Mouse (Mus musculus) heart, embryonic 16.5 days (tissue): ENCODE results near the gene Cideb. TPM values are rescaled to one million over a fixed set of nuclear protein-coding genes. Genes with fewer than 3 reads are reported as not detected.

Source experiments
- ATAC-seq: fragments of 200-750 bp; cut with Nextera tagmentation; replicated peaks from 2 replicates; pipeline ENCODE4 v1.8.0; 2017; ENCODE audit warnings: moderate number of reproducible peaks; ENCODE audit not compliant: insufficient read depth, low FRiP score; ENCODE audit errors: extremely low read depth
- H3K27ac ChIP-seq: fragments of 300-500 bp; sonication (generic); 2 replicates; pipeline ENCODE4 v1.5.1; 2014; ENCODE audit warnings: mild to moderate bottlenecking, low read length, control low read depth, moderate library complexity
- H3K27me3 ChIP-seq: fragments of 300-500 bp; sonication (generic); 2 replicates; pipeline ENCODE4 v1.6.1; 2014; ENCODE audit warnings: low read length, mixed read lengths; ENCODE audit not compliant: control insufficient read depth, insufficient read depth
- H3K36me3 ChIP-seq: fragments of 300-500 bp; sonication (generic); 2 replicates; pipeline ENCODE4 v1.6.1; 2014; ENCODE audit not compliant: control insufficient read depth, insufficient read depth
- H3K4me1 ChIP-seq: fragments of 300-500 bp; sonication (generic); 2 replicates; pipeline ENCODE4 v1.6.1; 2014; ENCODE audit warnings: low read length, mixed read lengths; ENCODE audit not compliant: control insufficient read depth, insufficient read depth
- H3K4me2 ChIP-seq: fragments of 300-500 bp; sonication (generic); 2 replicates; pipeline ENCODE4 v1.6.1; 2014; ENCODE audit warnings: low read depth, mild to moderate bottlenecking, control low read depth, low read length
- H3K4me3 ChIP-seq: fragments of 300-500 bp; sonication (generic); 2 replicates; pipeline ENCODE4 v1.5.1; 2014; ENCODE audit warnings: mild to moderate bottlenecking, control low read depth, low read length
- H3K9ac ChIP-seq: fragments of 300-500 bp; sonication (generic); 2 replicates; pipeline ENCODE4 v1.6.1; 2014; ENCODE audit warnings: low read length, control low read depth
- H3K9me3 ChIP-seq: fragments of 300-500 bp; sonication (generic); replicated peaks from 2 replicates; pipeline ENCODE4 v1.6.1; 2016; ENCODE audit warnings: low read length; ENCODE audit not compliant: control insufficient read depth
- WGBS: fragments of 180-500 bp; shearing (Covaris S2); extraction: QIAGEN DNeasy Blood & Tissue Kit; methylation state at CpG from one replicate; pipeline ENCODE4 v1.1.7; 2014; 5-methylcytosine and 5-hydroxymethylcytosine counted together
- polyA plus RNA-seq: library from polyadenylated mRNA; unstranded; fragments of >200 nt; fragmentation: Nextera tagmentation; extraction: Ambion mirVana; gene quantifications from 2 replicates; pipeline ENCODE4 v1.2.1, GENCODE M21; 2015

Gene Cideb
- polyA plus RNA-seq, 1 experiment from 2014 or later = 1.3 TPM

DNA sequence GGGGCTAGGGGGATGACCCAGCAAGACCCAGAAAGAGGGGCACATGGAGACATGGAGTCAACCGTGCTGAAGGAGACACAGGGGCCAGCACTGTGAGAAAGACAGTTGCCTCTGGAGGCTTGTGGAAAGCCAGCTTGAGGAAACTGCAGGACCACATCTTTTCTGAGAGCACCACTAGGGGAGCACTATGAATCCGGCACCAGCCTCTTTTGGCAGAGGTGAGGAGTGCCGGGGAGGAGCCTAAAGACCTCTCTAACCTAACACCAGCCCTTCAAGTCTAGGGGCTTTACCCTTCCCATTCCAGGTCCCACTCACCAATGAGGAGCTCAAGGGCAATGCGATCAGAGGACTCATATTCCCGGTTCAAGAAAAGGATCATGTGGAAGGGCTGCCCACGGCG lies 46.5 kb downstream of the Cideb start:
- ATAC-seq = no peak
- no peaks in the 10 kb centered on the region for H3K9me3 ChIP-seq
- 73% methylated on average over 7 of the region's 7 CpGs for WGBS

DNA sequence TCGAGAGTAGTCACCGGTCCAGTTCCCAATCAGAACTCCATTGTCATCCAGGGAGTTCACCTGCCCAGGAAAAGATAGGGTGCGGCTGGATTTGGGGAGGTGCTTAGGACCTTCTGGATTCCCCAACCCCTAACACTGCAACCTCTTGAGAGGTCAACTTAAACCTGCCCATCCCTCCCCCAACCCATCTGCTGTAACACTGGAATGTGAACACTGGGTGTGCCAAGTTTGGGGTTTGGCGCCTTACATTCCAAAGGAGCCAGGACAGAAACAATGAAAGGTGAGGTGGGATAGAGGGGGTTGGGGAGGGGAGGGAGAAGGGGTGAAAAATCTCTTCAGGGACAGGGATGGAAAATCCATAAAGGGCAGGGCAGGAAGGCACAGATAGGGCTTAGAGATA lies 48.7 kb downstream of the Cideb start:
- ATAC-seq = no peak
- H3K4me1 ChIP-seq = 0 out of 2 replicates have a peak, but pooled peaks cover 6% of the 10 kb centered on the region
- no peak overlapping the region for H3K4me2 ChIP-seq
- no peak overlapping the region for H3K27ac ChIP-seq
- no peak overlapping the region for H3K9ac ChIP-seq
- no peaks in the 10 kb centered on the region for H3K36me3 ChIP-seq
- H3K9me3 ChIP-seq = no peaks in the 10 kb centered on the region
- 78% methylated on average over 4 of the region's 4 CpGs for WGBS
- H3K27me3 ChIP-seq = peaks cover 13% of the 10 kb centered on the region
- no peak overlapping the region for H3K4me3 ChIP-seq

More for the DNA sequence above, 46.5 kb downstream of the Cideb start:
- H3K36me3 ChIP-seq = no peaks in the 10 kb centered on the region
- H3K4me3 ChIP-seq = no peak overlapping the region
- 0 out of 2 replicates have a peak, but pooled peaks cover 6% of the 10 kb centered on the region for H3K4me1 ChIP-seq
- H3K4me2 ChIP-seq = no peak overlapping the region
- H3K27ac ChIP-seq = no peak overlapping the region
- H3K27me3 ChIP-seq = peaks cover 13% of the 10 kb centered on the region
- H3K9ac ChIP-seq = no peak overlapping the region

DNA sequence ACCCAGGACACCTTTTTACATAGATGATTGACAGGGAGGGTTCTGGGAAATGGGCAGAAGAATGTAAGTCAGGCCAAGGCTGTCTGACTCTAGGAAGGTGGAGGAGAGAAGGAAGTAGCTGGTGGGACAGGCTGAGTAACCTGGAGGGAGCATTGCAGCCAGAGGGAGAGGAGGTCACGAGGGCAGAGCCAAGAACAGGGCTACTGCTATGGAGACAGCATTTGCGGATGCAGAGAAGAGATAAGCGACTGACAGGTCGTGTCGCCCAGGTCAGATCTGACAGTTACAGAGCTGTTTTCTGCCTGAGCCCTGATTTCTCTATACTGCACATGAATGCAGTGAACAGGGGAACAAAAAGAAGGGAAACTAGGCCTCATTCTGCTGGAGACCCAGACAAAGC lies 50.9 kb downstream of the Cideb start:
- 65% methylated on average over 5 of the region's 5 CpGs for whole genome bisulfite sequencing

DNA sequence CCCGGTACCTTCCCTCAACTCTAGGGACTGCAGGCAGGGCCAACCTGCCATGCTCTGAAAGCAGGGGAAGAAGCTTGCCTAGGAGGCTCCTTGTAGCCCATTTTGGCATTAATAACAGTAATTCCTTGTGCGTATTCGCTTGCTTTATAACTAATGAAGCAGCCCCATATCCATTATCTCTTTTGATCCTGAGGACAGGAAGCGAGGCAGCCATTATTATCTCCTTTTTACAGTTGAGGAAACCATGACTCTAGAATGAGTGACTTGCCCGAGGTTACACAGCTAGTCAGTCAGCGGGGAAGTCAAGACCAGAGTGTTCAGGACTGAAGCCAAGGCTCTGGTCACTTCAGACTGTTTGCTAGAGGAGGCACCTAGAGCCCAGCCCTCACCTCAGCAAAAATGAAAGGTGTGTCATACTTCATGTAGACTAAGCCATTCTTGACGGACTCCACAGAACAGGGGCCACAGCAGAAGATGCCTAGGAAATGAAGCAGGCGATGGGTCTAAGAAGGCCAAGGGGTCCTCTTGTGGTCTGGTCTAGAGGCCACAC lies 52.1 kb downstream of the Cideb start:
- Histone ChIP-seq H3K4me1 (no peaks in the 10 kb centered on the region), H3K4me2 (no peak overlapping the region), H3K27ac (no peak overlapping the region), H3K36me3 (no peaks in the 10 kb centered on the region), H3K27me3 (no peaks in the 10 kb centered on the region; the same call in 1 of the 2 replicates), H3K9me3 (no peaks in the 10 kb centered on the region), H3K4me3 (no peak overlapping the region), H3K9ac (no peak overlapping the region)
- no peak for ATAC-seq
- WGBS = 77% methylated on average over 8 of the region's 8 CpGs

More for the DNA sequence above, 50.9 kb downstream of the Cideb start:
- no peak for ATAC-seq
- H3K36me3 ChIP-seq = no peaks in the 10 kb centered on the region
- no peak overlapping the region for H3K4me3 ChIP-seq
- no peak overlapping the region for H3K9ac ChIP-seq
- H3K27me3 ChIP-seq = peaks cover 6% of the 10 kb centered on the region
- H3K27ac ChIP-seq = no peak overlapping the region
- no peaks in the 10 kb centered on the region for H3K9me3 ChIP-seq
- H3K4me1 ChIP-seq = no peaks in the 10 kb centered on the region
- H3K4me2 ChIP-seq = no peak overlapping the region

Other genes starting within 250 kb of the Cideb start
- gene Cpne6, start 248.0 kb downstream of the Cideb start, polyA plus RNA-seq = 0.21 and 0.24 TPM in 2 replicates
- 0.05 TPM in 1 of 2 replicates, not detected in the other for gene Nrl, start 233.5 kb downstream of the Cideb start, polyA plus RNA-seq
- 36.8 and 42.8 TPM in 2 replicates for gene Pck2, start 218.2 kb downstream of the Cideb start, polyA plus RNA-seq
- 75.1 and 75.5 TPM in 2 replicates for gene Dcaf11, start 198.5 kb downstream of the Cideb start, polyA plus RNA-seq
- gene A730061H03Rik, start 198.1 kb downstream of the Cideb start, polyA plus RNA-seq = 1.2 and 1.5 TPM in 2 replicates
- gene Fitm1, start 182.8 kb downstream of the Cideb start, polyA plus RNA-seq = 79.4 and 85.6 TPM in 2 replicates
- 223 and 227 TPM in 2 replicates for gene Psme1, start 180.3 kb downstream of the Cideb start, polyA plus RNA-seq
- gene Emc9, start 173.2 kb downstream of the Cideb start, polyA plus RNA-seq = 24.0 and 26.5 TPM in 2 replicates
- 207 TPM in 2 replicates for gene Psme2, start 167.3 kb downstream of the Cideb start, polyA plus RNA-seq
- gene Rnf31, start 166.8 kb downstream of the Cideb start, polyA plus RNA-seq = 15.7 and 18.6 TPM in 2 replicates
- gene Irf9, start 154.9 kb downstream of the Cideb start, polyA plus RNA-seq = 11.5 and 15.3 TPM in 2 replicates
- gene Rec8, start 140.4 kb downstream of the Cideb start, polyA plus RNA-seq = 4.8 and 7.3 TPM in 2 replicates
- gene Ipo4, start 122.5 kb downstream of the Cideb start, polyA plus RNA-seq = 64.8 and 70.8 TPM in 2 replicates
- 0.59 and 0.61 TPM in 2 replicates for gene Gm49378, start 120.6 kb downstream of the Cideb start, polyA plus RNA-seq
- gene Tm9sf1, start 114.7 kb downstream of the Cideb start, polyA plus RNA-seq = 90.8 and 99.0 TPM in 2 replicates
- gene Tssk4, start 108.3 kb downstream of the Cideb start, polyA plus RNA-seq = 0.22 and 0.45 TPM in 2 replicates
- gene Mdp1, start 98.0 kb downstream of the Cideb start, polyA plus RNA-seq = 93.7 and 96.5 TPM in 2 replicates
- gene Gmpr2, start 86.5 kb downstream of the Cideb start, polyA plus RNA-seq = 43.0 and 43.9 TPM in 2 replicates
- gene Nedd8, start 86.3 kb downstream of the Cideb start, polyA plus RNA-seq = 444 and 466 TPM in 2 replicates
- gene Tinf2, start 76.6 kb downstream of the Cideb start, polyA plus RNA-seq = 27.5 and 30.0 TPM in 2 replicates
- gene Tgm1, start 44.5 kb downstream of the Cideb start, polyA plus RNA-seq = 0.45 and 0.57 TPM in 2 replicates
- 22.0 and 25.6 TPM in 2 replicates for gene Rabggta, start 36.2 kb downstream of the Cideb start, polyA plus RNA-seq
- 71.1 and 76.3 TPM in 2 replicates for gene Dhrs1, start 12.8 kb downstream of the Cideb start, polyA plus RNA-seq
- gene Nop9, start 12.8 kb downstream of the Cideb start, polyA plus RNA-seq = 21.5 and 22.7 TPM in 2 replicates
- 0.20 and 0.32 TPM in 2 replicates for gene Ltb4r2, start 3.0 kb upstream of the Cideb start, polyA plus RNA-seq
- 0.59 and 0.66 TPM in 2 replicates for gene Ltb4r1, start 7.5 kb upstream of the Cideb start, polyA plus RNA-seq
- gene Adcy4, start 25.6 kb upstream of the Cideb start, polyA plus RNA-seq = 15.3 and 17.5 TPM in 2 replicates
- 17.8 and 20.8 TPM in 2 replicates for gene Ripk3, start 30.4 kb upstream of the Cideb start, polyA plus RNA-seq
- 9.7 and 14.4 TPM in 2 replicates for gene Nfatc4, start 64.7 kb upstream of the Cideb start, polyA plus RNA-seq
- 11.1 and 13.7 TPM in 2 replicates for gene Nynrin, start 95.6 kb upstream of the Cideb start, polyA plus RNA-seq
- 0.59 and 0.69 TPM in 2 replicates for gene Cbln3, start 125.9 kb upstream of the Cideb start, polyA plus RNA-seq
- gene Khnyn, start 126.5 kb upstream of the Cideb start, polyA plus RNA-seq = 9.8 and 11.2 TPM in 2 replicates
- gene Sdr39u1, start 141.8 kb upstream of the Cideb start, polyA plus RNA-seq = 59.6 and 59.9 TPM in 2 replicates
- gene Cma1, start 186.2 kb upstream of the Cideb start, polyA plus RNA-seq = 8.1 and 8.3 TPM in 2 replicates
- not detected in 2 replicates for gene Cma2, start 192.5 kb upstream of the Cideb start, polyA plus RNA-seq